Mouse (Mus musculus): Measurements from ENCODE around the gene Ms4a4a. TPM values are rescaled to one million over a fixed set of nuclear protein-coding genes. Genes with fewer than 3 reads are reported as not detected.

Ms4a4a gene
- polyA plus RNA-seq, 1 experiment from 2014 or later, result 2.4 TPM

Other genes starting within 250 kb of the Ms4a4a start
- gene 1700017D01Rik, start 244.6 kb upstream of the Ms4a4a start, polyA plus RNA-seq (2016; fragmentation: Nextera tagmentation; extraction: Ambion mirVana), result not detected in 2 replicates
- not detected in 2 replicates for gene 1700025F22Rik, start 210.2 kb upstream of the Ms4a4a start, polyA plus RNA-seq (2016; fragmentation: Nextera tagmentation; extraction: Ambion mirVana)
- not detected in 2 replicates for gene Ms4a13, start 178.8 kb upstream of the Ms4a4a start, polyA plus RNA-seq (2016; fragmentation: Nextera tagmentation; extraction: Ambion mirVana)
- gene Ms4a12, start 143.1 kb upstream of the Ms4a4a start, polyA plus RNA-seq (2016; fragmentation: Nextera tagmentation; extraction: Ambion mirVana), result not detected in 2 replicates
- gene Ms4a1, start 109.3 kb upstream of the Ms4a4a start, polyA plus RNA-seq (2016; fragmentation: Nextera tagmentation; extraction: Ambion mirVana), result not detected in 2 replicates
- not detected in 2 replicates for gene Ms4a5, start 91.7 kb upstream of the Ms4a4a start, polyA plus RNA-seq (2016; fragmentation: Nextera tagmentation; extraction: Ambion mirVana)
- gene Ms4a14, start 61.1 kb upstream of the Ms4a4a start, polyA plus RNA-seq (2016; fragmentation: Nextera tagmentation; extraction: Ambion mirVana), result not detected in 2 replicates
- 1.5 and 1.9 TPM in 2 replicates for gene Ms4a7, start 39.4 kb upstream of the Ms4a4a start, polyA plus RNA-seq (2016; fragmentation: Nextera tagmentation; extraction: Ambion mirVana)
- not detected in 2 replicates for gene Ms4a4c, start 29.2 kb downstream of the Ms4a4a start, polyA plus RNA-seq (2016; fragmentation: Nextera tagmentation; extraction: Ambion mirVana)
- gene Ms4a4b, start 68.0 kb downstream of the Ms4a4a start, polyA plus RNA-seq (2016; fragmentation: Nextera tagmentation; extraction: Ambion mirVana), result not detected in 2 replicates
- 1.6 and 1.8 TPM in 2 replicates for gene Ms4a6c, start 93.8 kb downstream of the Ms4a4a start, polyA plus RNA-seq (2016; fragmentation: Nextera tagmentation; extraction: Ambion mirVana)
- gene Gm8369, start 110.4 kb downstream of the Ms4a4a start, polyA plus RNA-seq (2016; fragmentation: Nextera tagmentation; extraction: Ambion mirVana), result not detected in 2 replicates
- 1.6 and 2.1 TPM in 2 replicates for gene Ms4a6b, start 141.0 kb downstream of the Ms4a4a start, polyA plus RNA-seq (2016; fragmentation: Nextera tagmentation; extraction: Ambion mirVana)
- gene Ms4a4d, start 161.3 kb downstream of the Ms4a4a start, polyA plus RNA-seq (2016; fragmentation: Nextera tagmentation; extraction: Ambion mirVana), result not detected in 2 replicates
- 1.4 and 1.7 TPM in 2 replicates for gene Ms4a6d, start 229.3 kb downstream of the Ms4a4a start, polyA plus RNA-seq (2016; fragmentation: Nextera tagmentation; extraction: Ambion mirVana)
- not detected in 2 replicates for gene Ms4a2, start 248.2 kb downstream of the Ms4a4a start, polyA plus RNA-seq (2016; fragmentation: Nextera tagmentation; extraction: Ambion mirVana)

Measured in forebrain, embryonic 12.5 days (tissue).